Mouse (Mus musculus) cerebellum, postnatal 36 days (tissue): ENCODE results near the gene H3f3b.
A peak's percentile ranks its signal among the peaks of the same experiment; 100 is the strongest.
"Not testable (repeated sequence)": the region's sequence is repeated elsewhere in the genome, so short reads cannot be mapped to it uniquely, and the experiment has no call there.

ENCODE experiments used
- DNase-seq, 2 experiments: peaks; one replicate each; pipeline ENCODE4 v3.0.0; 2021 to 2022; ENCODE audit warnings: mixed read lengths in 2 of 2

H3f3b gene

GRCm38 (mm10) chr11:116020519-116020922, 7.2 kb downstream of the H3f3b start:
- no peak for DNase-seq

GRCm38 (mm10) chr11:116019976-116020411, 7.8 kb downstream of the H3f3b start:
- DNase-seq = no peak

- no peak for DNase-seq
Measured at GRCm38 (mm10) chr11:116019360-116019791, 8.4 kb downstream of the H3f3b start.

- not testable (repeated sequence) for DNase-seq
Measured at GRCm38 (mm10) chr11:116018867-116019266, 8.9 kb downstream of the H3f3b start.

GRCm38 (mm10) chr11:116018106-116018505, 9.7 kb downstream of the H3f3b start:
- peak; percentile 64 to 73 for DNase-seq

- no peak for DNase-seq
Measured at GRCm38 (mm10) chr11:116014821-116015220, 12.9 kb downstream of the H3f3b start.

GRCm38 (mm10) chr11:116012262-116012947, 15.4 kb downstream of the H3f3b start, which contains the start of gene Galk1:
Galk1 (minus strand) TSS chr11:116012719.
- peak; percentile 52 to 70 for DNase-seq

- no peak for DNase-seq
Measured at GRCm38 (mm10) chr11:116011529-116012261, 16.1 kb downstream of the H3f3b start.

GRCm38 (mm10) chr11:116010948-116011347, 16.8 kb downstream of the H3f3b start:
- DNase-seq = no peak

GRCm38 (mm10) chr11:116010146-116010545, 17.6 kb downstream of the H3f3b start:
- DNase-seq = peak; percentile 37 to 51

GRCm38 (mm10) chr11:116009661-116010060, 18.1 kb downstream of the H3f3b start:
- peak; percentile 93 to 96 for DNase-seq

- peak in 1 of 2 experiments; percentile 26 for DNase-seq
Measured at GRCm38 (mm10) chr11:116008832-116009375, 18.9 kb downstream of the H3f3b start.

GRCm38 (mm10) chr11:116008411-116008810, 19.4 kb downstream of the H3f3b start:
- no peak for DNase-seq

- DNase-seq = no peak
Measured at GRCm38 (mm10) chr11:116007095-116007850, 20.5 kb downstream of the H3f3b start.

- no peak for DNase-seq
Measured at GRCm38 (mm10) chr11:116005701-116006419, 21.9 kb downstream of the H3f3b start.

GRCm38 (mm10) chr11:116004840-116005700, 22.7 kb downstream of the H3f3b start:
- DNase-seq = peak in 1 of 2 experiments; percentile 51

GRCm38 (mm10) chr11:116004186-116004823, 23.5 kb downstream of the H3f3b start:
- DNase-seq = no peak

- DNase-seq = no peak
Measured at GRCm38 (mm10) chr11:116002894-116003293, 24.9 kb downstream of the H3f3b start.

GRCm38 (mm10) chr11:116001725-116002124, 26.0 kb downstream of the H3f3b start:
- no peak for DNase-seq

GRCm38 (mm10) chr11:116000607-116001006, 27.2 kb downstream of the H3f3b start:
- DNase-seq = no peak
